Mouse (Mus musculus) cerebellum, adult 2 months (tissue): Measurements from ENCODE around the gene Cars.

ENCODE experiments used
- CTCF ChIP-seq: fragments of 200-500 bp; IDR thresholded peaks from 2 replicates; pipeline ENCODE4 v1.5.1; 2011; ENCODE audit warnings: low read depth, mild to moderate bottlenecking, control low read depth, low read length, moderate library complexity, borderline replicate concordance; ENCODE audit not compliant: insufficient read depth
- POLR2A ChIP-seq: fragments of 200-500 bp; IDR thresholded peaks from 2 replicates; pipeline ENCODE4 v1.6.1; 2011; ENCODE audit warnings: low read length, control low read depth, borderline replicate concordance; ENCODE audit not compliant: insufficient read depth

GRCm38 (mm10) chr7:143548231-143548961, 51.5 kb downstream of the Cars start:
- TF ChIP-seq CTCF, result no peak
- no peak for TF ChIP-seq POLR2A
